Mouse (Mus musculus) hindbrain, embryonic 11.5 days (tissue): ENCODE data around the gene Fmo3. TPM values are rescaled to one million over a fixed set of nuclear protein-coding genes. Genes with fewer than 3 reads are reported as not detected.

Experiments
- ATAC-seq: fragments of 200-750 bp; cut with Nextera tagmentation; 2 replicates; pipeline ENCODE4 v1.8.0; 2017; ENCODE audit warnings: mild to moderate bottlenecking, moderate TSS enrichment, moderate library complexity; ENCODE audit not compliant: low FRiP score
- DNase-seq: peaks from one replicate; pipeline ENCODE4 v3.0.0-alpha.2; 2015; ENCODE audit warnings: low spot score
- H3K27ac ChIP-seq: fragments of 300-500 bp; sonication (generic); 2 replicates; pipeline ENCODE4 v1.5.1; 2014; ENCODE audit warnings: mild to moderate bottlenecking, low read depth, low read length
- H3K27me3 ChIP-seq: fragments of 300-500 bp; sonication (generic); 2 replicates; pipeline ENCODE4 v1.6.1; 2014; ENCODE audit warnings: mild to moderate bottlenecking, low read length, moderate library complexity, mixed read lengths; ENCODE audit not compliant: control insufficient read depth, insufficient read depth
- H3K36me3 ChIP-seq: fragments of 300-500 bp; sonication (generic); 2 replicates; pipeline ENCODE4 v1.6.1; 2014; ENCODE audit warnings: mild to moderate bottlenecking, low read length, moderate library complexity, mixed read lengths; ENCODE audit not compliant: control insufficient read depth, insufficient read depth
- H3K4me1 ChIP-seq: fragments of 300-500 bp; sonication (generic); replicated peaks from 2 replicates; pipeline ENCODE4 v1.6.1; 2014; ENCODE audit warnings: low read length, mixed read lengths; ENCODE audit not compliant: control insufficient read depth, insufficient read depth
- H3K4me2 ChIP-seq: fragments of 300-500 bp; sonication (generic); replicated peaks from 2 replicates; pipeline ENCODE4 v1.6.1; 2014; ENCODE audit warnings: mild to moderate bottlenecking, low read depth, low read length
- H3K4me3 ChIP-seq: fragments of 300-500 bp; sonication (generic); 2 replicates; pipeline ENCODE4 v1.5.1; 2014; ENCODE audit warnings: low read depth, low read length
- H3K9ac ChIP-seq: fragments of 300-500 bp; sonication (generic); 2 replicates; pipeline ENCODE4 v1.6.1; 2014; ENCODE audit warnings: low read depth, low read length
- H3K9me3 ChIP-seq: fragments of 300-500 bp; sonication (generic); 2 replicates; pipeline ENCODE4 v1.6.1; 2016; ENCODE audit warnings: low read length; ENCODE audit not compliant: control insufficient read depth
- WGBS: fragments of 180-500 bp; shearing (Covaris S2); extraction: QIAGEN DNeasy Blood & Tissue Kit; methylation state at CpG from one replicate; pipeline ENCODE4 v1.1.7; 2014; 5-methylcytosine and 5-hydroxymethylcytosine counted together
- polyA plus RNA-seq: library from polyadenylated mRNA; unstranded; fragments of >200 nt; fragmentation: Nextera tagmentation; extraction: Ambion mirVana; gene quantifications from 2 replicates; pipeline ENCODE4 v1.2.1, GENCODE M21; 2014

The Fmo3 gene
- polyA plus RNA-seq, 1 experiment from 2014 or later, result not detected

GRCm38 (mm10) chr1:162914932-162915556 is 69.3 kb downstream of the Fmo3 start:
- no peak overlapping the region for H3K9ac ChIP-seq
- WGBS, result 88% methylated on average over 4 of the region's 4 CpGs
- ATAC-seq (no peak), DNase-seq (no peak)
- H3K36me3 ChIP-seq, result no peaks in the 10 kb centered on the region
- no peaks in the 10 kb centered on the region for H3K27me3 ChIP-seq
- H3K4me3 ChIP-seq, result no peak overlapping the region
- no peaks in the 10 kb centered on the region for H3K4me1 ChIP-seq
- H3K9me3 ChIP-seq, result no peaks in the 10 kb centered on the region
- no peak overlapping the region for H3K27ac ChIP-seq
- H3K4me2 ChIP-seq, result no peak overlapping the region

DNA sequence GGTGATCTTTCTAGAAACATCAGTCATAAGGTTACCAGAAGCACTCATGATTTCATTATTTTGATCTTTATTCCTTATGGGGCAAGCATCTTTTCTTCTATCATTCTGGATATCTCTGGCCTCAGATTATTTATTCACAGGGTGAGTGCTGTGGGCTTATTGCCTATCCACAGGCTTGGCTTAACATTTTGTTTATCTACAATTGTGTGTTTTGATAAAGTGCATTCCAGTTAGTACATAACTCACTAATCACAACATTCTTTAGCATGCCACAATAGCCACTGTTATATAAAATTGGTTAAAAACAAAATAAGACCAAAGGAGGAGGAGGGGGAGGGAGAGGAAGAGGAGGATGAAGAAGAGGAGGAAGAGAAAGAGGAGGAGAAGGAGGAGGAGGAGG is 72.2 kb downstream of the Fmo3 start:
- Histone ChIP-seq H3K9me3 (no peaks in the 10 kb centered on the region), H3K4me1 (no peaks in the 10 kb centered on the region), H3K4me3 (no peak overlapping the region), H3K4me2 (no peak overlapping the region), H3K27me3 (no peaks in the 10 kb centered on the region), H3K36me3 (no peaks in the 10 kb centered on the region), H3K27ac (no peak overlapping the region), H3K9ac (no peak overlapping the region)
- no peak for DNase-seq
- no peak for ATAC-seq

Other genes starting within 250 kb of the Fmo3 start
- 155 and 213 TPM in 2 replicates for gene Prrc2c, start 244.0 kb downstream of the Fmo3 start, polyA plus RNA-seq
- gene Fmo4, start 170.6 kb downstream of the Fmo3 start, polyA plus RNA-seq, result 0.06 and 0.64 TPM in 2 replicates
- 21.2 and 24.2 TPM in 2 replicates for gene Fmo1, start 117.9 kb downstream of the Fmo3 start, polyA plus RNA-seq
- 0.11 and 0.17 TPM in 2 replicates for gene Fmo2, start 85.8 kb downstream of the Fmo3 start, polyA plus RNA-seq
- not detected in 2 replicates for gene Fmo6, start 47.0 kb downstream of the Fmo3 start, polyA plus RNA-seq
- gene Mroh9, start 101.1 kb upstream of the Fmo3 start, polyA plus RNA-seq, result not detected in 2 replicates